Mouse (Mus musculus) stomach, embryonic 16.5 days (tissue): Measurements from ENCODE around the gene C1s1. TPM values are rescaled to one million over a fixed set of nuclear protein-coding genes. Genes with fewer than 3 reads are reported as not detected.
A peak's percentile ranks its signal among the peaks of the same experiment; 100 is the strongest.
"Not testable (repeated sequence)": the region's sequence is repeated elsewhere in the genome, so short reads cannot be mapped to it uniquely, and the experiment has no call there.

Source experiments
- ATAC-seq: fragments of 200-750 bp; cut with Nextera tagmentation; 2 replicates; pipeline ENCODE4 v1.8.0; 2017; ENCODE audit warnings: moderate number of reproducible peaks, moderate TSS enrichment; ENCODE audit not compliant: insufficient read depth, low FRiP score
- H3K27ac ChIP-seq: fragments of 300-500 bp; sonication (generic); 2 replicates; pipeline ENCODE4 v1.5.1; 2014; ENCODE audit warnings: low read length
- H3K27me3 ChIP-seq: fragments of 300-500 bp; sonication (generic); 2 replicates; pipeline ENCODE4 v1.6.1; 2014; ENCODE audit warnings: low read length, control low read depth, mixed read lengths; ENCODE audit not compliant: control insufficient read depth, insufficient read depth
- H3K36me3 ChIP-seq: fragments of 300-500 bp; sonication (generic); 2 replicates; pipeline ENCODE4 v1.6.1; 2014; ENCODE audit warnings: low read length; ENCODE audit not compliant: control insufficient read depth, insufficient read depth
- H3K4me1 ChIP-seq: fragments of 300-500 bp; sonication (generic); 2 replicates; pipeline ENCODE4 v1.6.1; 2014; ENCODE audit warnings: low read length, control low read depth, mixed read lengths; ENCODE audit not compliant: control insufficient read depth, insufficient read depth
- H3K4me2 ChIP-seq: fragments of 300-500 bp; sonication (generic); 2 replicates; pipeline ENCODE4 v1.6.1; 2014; ENCODE audit warnings: low read depth, low read length, mixed read lengths
- H3K4me3 ChIP-seq: fragments of 300-500 bp; sonication (generic); replicated peaks from 2 replicates; pipeline ENCODE4 v1.5.1; 2014; ENCODE audit warnings: mild to moderate bottlenecking, low read length
- H3K9ac ChIP-seq: fragments of 300-500 bp; sonication (generic); 2 replicates; pipeline ENCODE4 v1.6.1; 2014; ENCODE audit warnings: low read length
- H3K9me3 ChIP-seq: fragments of 300-500 bp; sonication (generic); replicated peaks from 2 replicates; pipeline ENCODE4 v1.6.1; 2016; ENCODE audit warnings: low read length, control low read depth; ENCODE audit not compliant: control insufficient read depth
- WGBS: fragments of 180-500 bp; shearing (Covaris S2); extraction: QIAGEN DNeasy Blood & Tissue Kit; methylation state at CpG from one replicate; pipeline ENCODE4 v1.1.7; 2014; 5-methylcytosine and 5-hydroxymethylcytosine counted together
- polyA plus RNA-seq: library from polyadenylated mRNA; unstranded; fragments of >200 nt; fragmentation: Nextera tagmentation; extraction: Ambion mirVana; gene quantifications from 2 replicates; pipeline ENCODE4 v1.2.1, GENCODE M21; 2015

C1s1 gene
- polyA plus RNA-seq, result 12.6 and 15.2 TPM in 2 replicates

GRCm38 (mm10) chr6:124542284-124542683 is at the start of gene C1s1:
C1s1 (minus strand) TSS chr6:124542359.
- peak; percentile 68 for ATAC-seq
- not testable (repeated sequence) for H3K9ac ChIP-seq, H3K9me3 ChIP-seq, H3K36me3 ChIP-seq, H3K27ac ChIP-seq, H3K27me3 ChIP-seq, H3K4me2 ChIP-seq, H3K4me3 ChIP-seq, H3K4me1 ChIP-seq
- WGBS, result 9% methylated on average over 1 of the region's 1 CpGs

- Histone ChIP-seq H3K4me3 (no peak overlapping the region), H3K9ac (no peak overlapping the region), H3K9me3 (no peaks in the 10 kb centered on the region), H3K27me3 (no peaks in the 10 kb centered on the region), H3K27ac (no peak overlapping the region), H3K4me1 (no peaks in the 10 kb centered on the region), H3K4me2 (no peak overlapping the region), H3K36me3 (no peaks in the 10 kb centered on the region)
- no peak for ATAC-seq
Observed at GRCm38 (mm10) chr6:124588771-124589170, 46.6 kb upstream of the C1s1 start.

DNA sequence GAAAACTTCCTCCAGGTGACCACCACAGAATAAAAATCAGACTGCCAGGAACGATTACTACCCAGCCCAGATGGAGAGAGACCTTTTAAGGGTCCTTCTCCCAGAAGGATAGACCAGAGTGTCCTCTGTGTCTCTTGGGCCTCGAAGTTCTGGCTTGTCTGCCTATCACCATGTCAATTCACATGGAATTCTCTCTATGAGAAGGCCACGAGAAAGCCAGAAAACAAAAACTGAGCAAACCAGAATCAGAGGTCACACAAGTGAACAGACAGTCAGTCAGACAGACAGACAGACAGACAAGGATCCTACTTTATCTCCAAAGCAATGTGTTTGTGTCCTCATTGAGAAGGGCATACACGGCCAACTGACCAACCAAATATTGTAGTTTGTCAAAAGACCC is 44.1 kb upstream of the C1s1 start:
- Histone ChIP-seq H3K27ac (no peak overlapping the region), H3K9me3 (no peaks in the 10 kb centered on the region), H3K4me1 (no peaks in the 10 kb centered on the region), H3K4me3 (no peak overlapping the region), H3K36me3 (no peaks in the 10 kb centered on the region), H3K9ac (no peak overlapping the region), H3K27me3 (no peaks in the 10 kb centered on the region), H3K4me2 (no peak overlapping the region)
- ATAC-seq, result no peak
- 67% methylated on average over 4 of the region's 4 CpGs for WGBS

- H3K9ac ChIP-seq, result no peak overlapping the region
- H3K4me3 ChIP-seq, result no peak overlapping the region
- no peak overlapping the region for H3K4me2 ChIP-seq
- H3K36me3 ChIP-seq, result no peaks in the 10 kb centered on the region
- no peaks in the 10 kb centered on the region for H3K4me1 ChIP-seq
- H3K9me3 ChIP-seq, result no peaks in the 10 kb centered on the region
- ATAC-seq, result no peak
- WGBS, result 75% methylated on average over 3 of the region's 3 CpGs
- H3K27me3 ChIP-seq, result no peaks in the 10 kb centered on the region
- H3K27ac ChIP-seq, result no peak overlapping the region
Observed at GRCm38 (mm10) chr6:124585761-124586160, 43.6 kb upstream of the C1s1 start.

- WGBS, result 57% methylated on average over 3 of the region's 3 CpGs
- no peaks in the 10 kb centered on the region for H3K27me3 ChIP-seq
- no peak overlapping the region for H3K27ac ChIP-seq
- no peak overlapping the region for H3K4me3 ChIP-seq
- H3K4me2 ChIP-seq, result no peak overlapping the region
- no peaks in the 10 kb centered on the region for H3K9me3 ChIP-seq
- no peak for ATAC-seq
- H3K36me3 ChIP-seq, result no peaks in the 10 kb centered on the region
- H3K9ac ChIP-seq, result no peak overlapping the region
- H3K4me1 ChIP-seq, result no peaks in the 10 kb centered on the region
Observed at GRCm38 (mm10) chr6:124584935-124585334, 42.8 kb upstream of the C1s1 start.

- ATAC-seq, result no peak
- Histone ChIP-seq H3K4me2 (no peak overlapping the region), H3K4me3 (no peak overlapping the region), H3K9me3 (no peaks in the 10 kb centered on the region), H3K27ac (no peak overlapping the region), H3K36me3 (no peaks in the 10 kb centered on the region), H3K4me1 (no peaks in the 10 kb centered on the region), H3K27me3 (no peaks in the 10 kb centered on the region), H3K9ac (no peak overlapping the region)
- WGBS, result 89% methylated on average over 1 of the region's 1 CpGs
Observed at GRCm38 (mm10) chr6:124582231-124582630, 40.1 kb upstream of the C1s1 start.

DNA sequence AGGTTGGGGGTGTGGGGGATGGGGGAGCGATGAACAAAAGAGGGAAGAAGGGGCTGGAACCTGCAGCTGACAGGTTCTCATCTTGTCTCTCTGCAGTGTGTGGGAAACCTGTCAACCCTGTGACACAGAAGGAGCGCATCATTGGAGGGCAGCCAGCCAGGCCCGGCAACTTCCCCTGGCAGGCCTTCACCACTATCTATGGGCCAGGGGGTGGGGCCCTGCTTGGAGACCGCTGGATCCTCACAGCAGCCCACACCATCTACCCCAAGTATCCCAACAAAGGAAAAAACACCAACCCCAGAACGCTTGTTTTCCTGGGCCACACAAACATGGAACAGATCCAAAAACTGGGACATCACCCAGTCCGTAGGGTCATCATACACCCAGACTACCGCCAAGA is 38.0 kb upstream of the C1s1 start:
- not testable (repeated sequence) for H3K36me3 ChIP-seq, H3K9ac ChIP-seq, H3K4me1 ChIP-seq, H3K27ac ChIP-seq, H3K27me3 ChIP-seq, H3K4me3 ChIP-seq, H3K4me2 ChIP-seq, H3K9me3 ChIP-seq, ATAC-seq
- WGBS, result 77% methylated on average over 7 of the region's 7 CpGs

GRCm38 (mm10) chr6:124575155-124575678 is 33.1 kb upstream of the C1s1 start:
- WGBS, result 92% methylated on average over 3 of the region's 3 CpGs
- not testable (repeated sequence) for H3K4me1 ChIP-seq, H3K27me3 ChIP-seq, H3K27ac ChIP-seq, H3K9ac ChIP-seq, H3K36me3 ChIP-seq, H3K4me3 ChIP-seq, H3K9me3 ChIP-seq, ATAC-seq, H3K4me2 ChIP-seq

- Histone ChIP-seq H3K27ac (no peak within 1 kb of the TSS), H3K4me3 (no peak within 1 kb of the TSS), H3K9me3 (no peaks in the 10 kb centered on the region), H3K4me2 (no peak within 1 kb of the TSS), H3K36me3 (no peaks in the 10 kb centered on the region), H3K27me3 (no peaks in the 10 kb centered on the region), H3K4me1 (no peaks in the 10 kb centered on the region), H3K9ac (no peak within 1 kb of the TSS)
- no peak for ATAC-seq
- WGBS, result 1% methylated on average over 8 of the region's 8 CpGs
Observed at GRCm38 (mm10) chr6:124570026-124570425, 27.9 kb upstream of the C1s1 start, which contains the start of gene C1rb. C1rb (plus strand) TSS chr6:124570294.

- ATAC-seq, result not testable (repeated sequence)
Observed at GRCm38 (mm10) chr6:124561611-124562010, 19.5 kb upstream of the C1s1 start.

More at GRCm38 (mm10) chr6:124561611-124562010, 19.5 kb upstream of the C1s1 start:
- WGBS, result 90% methylated on average over 2 of the region's 2 CpGs
- not testable (repeated sequence) for H3K9me3 ChIP-seq, H3K4me2 ChIP-seq, H3K4me3 ChIP-seq, H3K4me1 ChIP-seq, H3K27me3 ChIP-seq, H3K9ac ChIP-seq, H3K36me3 ChIP-seq, H3K27ac ChIP-seq
